Mouse (Mus musculus): ENCODE measurements around the gene Wdr17. TPM values are rescaled to one million over a fixed set of nuclear protein-coding genes. Genes with fewer than 3 reads are reported as not detected.

Wdr17 gene
- total RNA-seq, 1 experiment = 1.2 TPM

DNA sequence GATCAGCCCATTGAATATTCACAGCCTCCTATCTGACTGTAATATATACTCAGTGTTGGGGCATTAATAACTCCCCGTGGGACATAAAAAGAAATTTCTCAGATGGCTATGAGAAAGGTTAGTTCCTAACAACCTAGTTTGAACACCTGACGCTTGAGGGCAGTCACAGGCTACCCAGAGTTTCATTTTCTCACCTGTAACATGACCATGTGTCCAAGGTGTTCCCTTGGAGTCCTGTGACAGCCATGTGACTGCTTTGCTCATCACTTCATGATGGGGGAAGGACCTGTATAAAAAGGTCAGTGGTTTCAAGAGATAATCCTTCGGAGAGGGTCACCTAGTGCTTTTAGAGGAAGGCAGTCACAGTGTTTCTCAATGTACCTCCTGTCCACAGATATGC is 305.5 kb downstream of the Wdr17 start:
- no peaks in the 10 kb centered on the region for H3K36me3 ChIP-seq (ENCODE audit: control insufficient read depth, insufficient read depth, low read length, poor library complexity, severe bottlenecking)
- no peak overlapping the region for H3K9ac ChIP-seq (ENCODE audit: insufficient read depth, low read depth, low read length, poor library complexity, severe bottlenecking)
- H3K9me3 ChIP-seq (ENCODE audit: control insufficient read depth, insufficient read depth, low read depth, low read length) = no peaks in the 10 kb centered on the region
- in situ Hi-C loops (cut with MboI; ENCODE audit: low sequenced_read_pairs in 2 of 2, unreplicated experiment in 2 of 2) = no loop called here
- TF ChIP-seq HCFC1 (IDR thresholded peaks at IDR 0.05; ENCODE audit: borderline replicate concordance, insufficient read depth, low read length) (no peak), CHD2 (IDR thresholded peaks at IDR 0.05; ENCODE audit: low read depth, low read length) (no peak), MAFK (IDR thresholded peaks at IDR 0.05; ENCODE audit: insufficient read depth, low read depth, low read length) (no peak), ZNF384 (IDR thresholded peaks at IDR 0.05; ENCODE audit: low read depth, low read length) (no peak), ZC3H11A (IDR thresholded peaks at IDR 0.05; ENCODE audit: borderline replicate concordance, low read depth, low read length) (no peak)
- H3K4me1 ChIP-seq (ENCODE audit: control insufficient read depth in 2 of 2, insufficient read depth in 2 of 2, low read length in 2 of 2, poor library complexity in 1 of 2) = no peaks in the 10 kb centered on the region
- no peak overlapping the region for H3K27ac ChIP-seq (ENCODE audit: insufficient read depth, low read depth, low read length, poor library complexity, severe bottlenecking)
- H3K4me3 ChIP-seq (ENCODE audit: insufficient read depth in 1 of 2, low read depth in 1 of 2, low read length in 2 of 2, poor library complexity in 1 of 2, severe bottlenecking in 1 of 2) = no peak overlapping the region
- DNase-seq (ENCODE audit: low read depth, low spot score) = no peak

Other genes starting within 250 kb of the Wdr17 start
- gene Gpm6a, start 67.7 kb upstream of the Wdr17 start, total RNA-seq (2012; rRNA removed) = 0.37 and 0.85 TPM in 2 replicates

Measured in ES-E14 (cell line).